Mouse (Mus musculus) testis, adult 2 months (tissue): ENCODE measurements at regions not wholly inside any gene's neighbourhood (a gene's known extent, or its start where the extent isn't known, plus 50 kb on each side); places are given as distances from the start of the nearest gene placed in this dataset.

Experiments
- CTCF ChIP-seq: fragments of 200-500 bp; IDR thresholded peaks from 2 replicates; pipeline ENCODE4 v1.5.1; 2012; ENCODE audit warnings: low read depth, mild to moderate bottlenecking, inconsistent platforms, low read length, moderate library complexity; ENCODE audit not compliant: control insufficient read depth, insufficient read depth, insufficient replicate concordance
- POLR2A ChIP-seq: fragments of 200-500 bp; IDR thresholded peaks from 2 replicates; pipeline ENCODE4 v1.6.1; 2012; ENCODE audit warnings: low read depth, mild to moderate bottlenecking, inconsistent platforms, low read length, moderate library complexity; ENCODE audit not compliant: control insufficient read depth

DNA sequence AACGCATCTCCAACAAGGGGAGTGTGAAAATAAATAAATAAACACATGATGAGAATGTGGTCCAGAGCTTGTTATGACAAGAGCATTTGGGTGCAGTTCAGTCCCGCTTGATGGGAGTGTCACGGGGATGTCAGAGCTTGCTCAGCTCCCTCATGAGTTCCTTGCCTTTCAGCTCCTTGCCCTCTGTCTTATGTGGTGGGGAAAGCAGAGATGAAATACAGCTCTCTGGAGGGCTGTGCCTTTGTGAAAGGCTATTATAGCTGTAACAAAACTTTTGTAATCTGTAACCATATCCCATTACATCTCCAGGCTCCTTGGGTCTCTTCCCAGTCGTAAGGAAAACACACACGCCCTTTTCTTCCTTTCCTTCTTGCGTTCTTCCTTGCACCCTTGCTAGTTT, 103.0 kb upstream of the Tnp1 start:
- TF ChIP-seq CTCF (no peak), POLR2A (no peak)
